Mouse (Mus musculus) ES-Bruce4 (cell line): Measurements from ENCODE around the gene Dsp.

Experiments used
- CTCF ChIP-seq: IDR thresholded peaks from one replicate; pipeline ENCODE4 v1.8.1; 2011; ENCODE audit warnings: low read depth, low read length
- EP300 ChIP-seq: IDR thresholded peaks from 2 replicates; pipeline ENCODE4 v1.6.1; 2011; ENCODE audit warnings: low read depth, low read length; ENCODE audit not compliant: insufficient read depth
- POLR2A ChIP-seq: IDR thresholded peaks from one replicate; pipeline ENCODE4 v1.8.1; 2011; ENCODE audit warnings: low read length; ENCODE audit not compliant: insufficient read depth

GRCm38 (mm10) chr13:38218686-38219085, 67.6 kb downstream of the Dsp start:
- TF ChIP-seq POLR2A = no peak
- no peak for TF ChIP-seq EP300
- TF ChIP-seq CTCF = no peak
